Mouse (Mus musculus): ENCODE results near the gene Dhx40. TPM values are rescaled to one million over a fixed set of nuclear protein-coding genes. Genes with fewer than 3 reads are reported as not detected.
A peak's percentile ranks its signal among the peaks of the same experiment; 100 is the strongest.
"Not testable (repeated sequence)": the region's sequence is repeated elsewhere in the genome, so short reads cannot be mapped to it uniquely, and the experiment has no call there.

Dhx40 gene
- polyA plus RNA-seq, 1 experiment from 2014 or later, result 19.7 TPM

DNA sequence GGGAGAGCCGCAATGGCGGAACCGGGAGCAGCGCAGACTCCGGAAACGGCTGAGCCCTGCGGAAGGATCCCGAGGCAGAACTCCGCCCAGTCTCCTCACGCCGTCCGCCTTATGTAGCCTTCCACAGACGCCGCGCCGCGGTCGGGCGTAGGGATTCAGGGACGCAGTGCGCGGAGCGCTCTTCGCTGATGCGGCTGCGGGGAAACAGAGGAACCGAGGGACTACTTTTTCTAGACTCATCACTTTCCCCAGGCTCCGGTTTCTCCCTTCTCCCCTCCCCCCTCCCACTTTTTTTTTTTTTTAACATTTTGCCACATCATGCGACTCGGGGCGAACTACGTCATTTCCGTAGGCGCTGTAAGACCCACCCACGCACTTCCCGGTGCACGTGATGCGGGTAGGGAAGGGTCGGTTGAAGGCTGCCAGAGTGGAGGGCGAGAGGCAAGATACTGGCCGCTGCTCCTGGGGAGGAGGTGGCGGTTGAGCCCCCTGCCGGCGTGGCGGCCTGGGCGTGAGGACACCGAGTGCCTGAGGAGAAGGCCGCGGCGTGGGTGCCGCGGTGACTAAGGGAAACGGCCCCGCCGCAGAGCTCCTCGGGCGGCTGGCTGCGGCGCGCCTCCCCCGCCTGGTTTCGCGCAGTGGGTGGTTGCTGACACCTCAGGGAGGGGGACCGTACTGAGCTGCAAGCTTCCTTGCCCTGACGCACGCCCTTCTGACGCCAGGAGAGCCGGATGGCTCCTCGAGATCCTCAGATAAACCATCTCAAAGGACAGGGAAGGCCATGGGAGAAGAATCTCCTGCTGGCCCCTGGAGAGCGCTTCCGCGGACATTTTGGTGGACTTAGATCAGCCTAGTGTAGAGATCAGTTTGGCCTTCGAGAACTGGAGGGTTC is 49.8 kb downstream of the Dhx40 start, which contains the start of gene Cltc:
TSS of gene Cltc (minus strand) at position 86 of the 892 bp plus-strand sequence.
- peaks cover 5% of the 10 kb centered on the region for H3K36me3 ChIP-seq
- H3K9me3 ChIP-seq, result no peaks in the 10 kb centered on the region
- DNase-seq (ENCODE audit: low spot score), result peak; percentile 98
- peak within 1 kb of the TSS; percentile 88 for H3K4me3 ChIP-seq
- H3K27me3 ChIP-seq (ENCODE audit: insufficient read depth, poor library complexity, severe bottlenecking), result no peaks in the 10 kb centered on the region
- under 1% methylated on average over 73 of the region's 73 CpGs for WGBS
- H3K4me1 ChIP-seq, result peaks cover 21% of the 10 kb centered on the region
- H3K27ac ChIP-seq, result peak within 1 kb of the TSS; percentile 98

GRCm38 (mm10) chr11:86757142-86757479 is 50.4 kb downstream of the Dhx40 start:
- under 1% methylated on average over 18 of the region's 18 CpGs for WGBS
- Histone ChIP-seq H3K4me1 (peaks cover 21% of the 10 kb centered on the region), H3K36me3 (peaks cover 7% of the 10 kb centered on the region), H3K27ac (peak overlapping the region; percentile 98), H3K4me3 (peak overlapping the region; percentile 88), H3K27me3 (ENCODE audit: insufficient read depth, poor library complexity, severe bottlenecking) (no peaks in the 10 kb centered on the region), H3K9me3 (no peaks in the 10 kb centered on the region)
- no peak for DNase-seq (ENCODE audit: low spot score)

DNA sequence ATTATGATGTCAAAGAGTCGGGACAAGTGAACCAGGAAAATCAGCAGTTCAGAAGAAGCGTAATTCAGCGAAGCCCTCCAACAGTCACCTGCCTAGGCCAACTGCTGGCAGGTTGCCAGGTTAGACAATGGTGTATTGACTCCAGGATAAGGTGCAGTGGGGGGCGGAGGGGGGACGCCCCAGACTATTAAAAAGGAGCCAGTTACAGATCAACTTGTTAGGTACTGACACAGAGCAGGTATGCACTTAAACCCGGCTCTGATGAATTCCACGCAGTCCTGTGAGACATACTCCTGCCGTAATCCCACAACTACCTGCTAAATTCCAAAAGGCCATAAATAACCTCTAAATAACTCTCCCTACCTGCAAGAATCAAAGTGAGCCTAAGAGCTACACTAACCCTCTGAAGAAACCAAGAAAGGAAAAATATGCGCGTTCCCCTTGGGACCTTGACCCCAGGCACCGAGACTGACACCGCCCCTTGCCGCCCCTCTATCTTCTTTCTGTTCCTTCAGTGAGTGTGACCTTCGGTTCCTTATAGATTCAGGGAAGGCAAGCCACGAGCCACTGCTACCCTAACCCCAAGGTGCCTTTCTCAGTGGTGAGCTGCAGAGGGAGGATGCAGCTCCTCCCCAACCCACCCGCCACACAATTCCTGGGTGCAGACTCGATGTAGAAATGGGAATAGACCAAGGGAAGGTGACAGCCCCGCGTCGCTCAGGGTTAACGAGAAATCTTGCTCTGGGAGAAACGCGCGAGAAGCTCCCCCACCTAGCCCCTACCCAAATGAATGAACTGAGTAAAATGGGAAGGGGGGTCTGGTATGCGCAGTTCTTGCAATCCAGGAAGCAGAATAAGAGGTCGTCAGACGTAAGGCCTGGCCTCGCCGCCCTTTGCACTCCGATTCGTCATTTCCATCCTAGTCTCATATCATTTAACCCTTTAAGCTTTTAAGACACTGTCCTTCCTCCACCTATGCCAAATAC is 51.1 kb downstream of the Dhx40 start:
- H3K27ac ChIP-seq, result peak overlapping the region; percentile 98
- peaks cover 9% of the 10 kb centered on the region for H3K36me3 ChIP-seq
- peaks cover 21% of the 10 kb centered on the region for H3K4me1 ChIP-seq
- H3K4me3 ChIP-seq, result peak overlapping the region; percentile 88
- no peak for DNase-seq (ENCODE audit: low spot score)
- 3% methylated on average over 31 of the region's 31 CpGs for WGBS
- no peaks in the 10 kb centered on the region for H3K9me3 ChIP-seq
- no peaks in the 10 kb centered on the region for H3K27me3 ChIP-seq (ENCODE audit: insufficient read depth, poor library complexity, severe bottlenecking)

DNA sequence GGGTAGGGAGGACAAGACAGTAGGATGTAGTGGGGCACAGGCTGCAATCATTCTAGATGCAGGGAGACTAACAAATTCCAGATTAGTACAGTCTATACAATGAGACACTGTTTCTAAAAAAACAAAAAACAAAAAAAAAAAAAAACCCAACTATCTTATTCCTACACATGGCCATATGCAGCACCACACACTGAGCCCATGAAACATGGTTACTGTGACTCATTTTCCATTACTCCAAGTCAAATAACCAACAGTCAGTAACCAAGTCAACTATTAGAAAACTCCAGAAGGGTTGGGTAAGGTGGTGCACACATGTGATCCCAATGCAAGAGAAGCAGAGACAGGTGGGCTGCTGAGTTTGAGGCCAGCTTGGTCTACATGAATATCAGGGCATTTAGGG is 55.1 kb downstream of the Dhx40 start:
- Histone ChIP-seq H3K27ac (no peak overlapping the region), H3K27me3 (ENCODE audit: insufficient read depth, poor library complexity, severe bottlenecking) (no peaks in the 10 kb centered on the region), H3K4me3 (no peak overlapping the region), H3K9me3 (no peaks in the 10 kb centered on the region), H3K36me3 (peaks cover 9% of the 10 kb centered on the region), H3K4me1 (peaks cover 28% of the 10 kb centered on the region)
- DNase-seq (ENCODE audit: low spot score), result no peak

GRCm38 (mm10) chr11:86751010-86751409 is 56.5 kb downstream of the Dhx40 start:
- H3K36me3 ChIP-seq, result peaks cover 9% of the 10 kb centered on the region
- no peak overlapping the region for H3K27ac ChIP-seq
- no peaks in the 10 kb centered on the region for H3K27me3 ChIP-seq (ENCODE audit: insufficient read depth, poor library complexity, severe bottlenecking)
- WGBS, result 92% methylated on average over 1 of the region's 1 CpGs
- H3K9me3 ChIP-seq, result no peaks in the 10 kb centered on the region
- no peak for DNase-seq (ENCODE audit: low spot score)
- H3K4me1 ChIP-seq, result peaks cover 25% of the 10 kb centered on the region
- no peak overlapping the region for H3K4me3 ChIP-seq

DNA sequence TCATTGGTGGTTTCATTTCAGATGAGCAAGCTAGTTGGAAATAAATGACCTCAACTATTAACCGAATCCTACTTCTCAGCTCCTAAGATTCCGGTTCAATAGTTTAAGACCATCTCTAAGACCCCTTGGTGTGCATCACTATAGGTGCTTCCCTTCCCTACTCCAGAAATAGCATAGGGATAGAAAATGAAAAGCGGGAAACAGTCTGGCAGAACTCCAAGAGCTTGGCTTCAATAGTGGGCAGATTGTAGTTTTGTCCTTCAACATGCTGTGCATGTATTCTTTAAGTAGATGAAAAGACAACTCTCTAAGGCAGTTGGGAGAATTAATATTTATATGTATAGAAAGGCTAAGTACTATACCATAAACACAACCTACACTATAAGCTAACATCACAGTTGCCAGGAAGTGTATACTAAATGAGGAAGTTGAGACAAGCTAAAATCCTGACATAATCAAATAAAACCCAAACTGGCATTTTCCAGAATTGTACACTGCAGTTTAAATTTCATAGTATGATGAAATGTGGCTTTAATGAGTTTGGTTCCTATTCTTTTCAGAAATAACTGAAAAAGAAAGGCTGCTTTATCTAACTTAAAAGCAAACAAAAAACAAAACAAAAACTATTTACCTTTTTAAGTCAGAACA is 57.6 kb downstream of the Dhx40 start:
- H3K9me3 ChIP-seq, result no peaks in the 10 kb centered on the region
- H3K4me3 ChIP-seq, result no peak overlapping the region
- peaks cover 9% of the 10 kb centered on the region for H3K36me3 ChIP-seq
- H3K27me3 ChIP-seq (ENCODE audit: insufficient read depth, poor library complexity, severe bottlenecking), result no peaks in the 10 kb centered on the region
- H3K4me1 ChIP-seq, result peaks cover 28% of the 10 kb centered on the region
- no peak for DNase-seq (ENCODE audit: low spot score)
- H3K27ac ChIP-seq, result no peak overlapping the region
- 78% methylated on average over 3 of the region's 3 CpGs for WGBS

- Histone ChIP-seq H3K9me3 (no peaks in the 10 kb centered on the region), H3K27me3 (ENCODE audit: insufficient read depth, poor library complexity, severe bottlenecking) (no peaks in the 10 kb centered on the region), H3K4me1 (peaks cover 36% of the 10 kb centered on the region), H3K27ac (no peak overlapping the region), H3K36me3 (no peaks in the 10 kb centered on the region), H3K4me3 (no peak overlapping the region)
- 74% methylated on average over 3 of the region's 3 CpGs for WGBS
- no peak for DNase-seq (ENCODE audit: low spot score)
Observed at GRCm38 (mm10) chr11:86745634-86746404, 61.7 kb downstream of the Dhx40 start.

- H3K27me3 ChIP-seq (ENCODE audit: insufficient read depth, poor library complexity, severe bottlenecking), result no peaks in the 10 kb centered on the region
- no peaks in the 10 kb centered on the region for H3K36me3 ChIP-seq
- DNase-seq (ENCODE audit: low spot score), result peak; percentile 89
- no peaks in the 10 kb centered on the region for H3K9me3 ChIP-seq
- H3K27ac ChIP-seq, result peak overlapping the region; percentile 56; the same call in 1 of the 2 replicates
- H3K4me1 ChIP-seq, result peaks cover 27% of the 10 kb centered on the region
- WGBS, result 5% methylated on average over 2 of the region's 2 CpGs
- H3K4me3 ChIP-seq, result 0 out of 2 replicates have a peak overlapping the region, but pooled peaks have one; percentile 4
Observed at GRCm38 (mm10) chr11:86742605-86743004, 64.9 kb downstream of the Dhx40 start.

GRCm38 (mm10) chr11:86741505-86741904 is 66.0 kb downstream of the Dhx40 start:
- peaks cover 27% of the 10 kb centered on the region for H3K4me1 ChIP-seq
- H3K27me3 ChIP-seq (ENCODE audit: insufficient read depth, poor library complexity, severe bottlenecking), result no peaks in the 10 kb centered on the region
- DNase-seq (ENCODE audit: low spot score), result no peak
- WGBS, result 91% methylated on average over 5 of the region's 5 CpGs
- H3K9me3 ChIP-seq, result no peaks in the 10 kb centered on the region
- 0 out of 2 replicates have a peak, but pooled peaks cover under 1% of the 10 kb centered on the region for H3K36me3 ChIP-seq
- no peak overlapping the region for H3K4me3 ChIP-seq
- H3K27ac ChIP-seq, result 0 out of 2 replicates have a peak overlapping the region, but pooled peaks have one; percentile 22

GRCm38 (mm10) chr11:86739470-86739869 is 68.1 kb downstream of the Dhx40 start:
- Histone ChIP-seq H3K27ac (no peak overlapping the region), H3K9me3 (no peaks in the 10 kb centered on the region), H3K4me1 (peaks cover 18% of the 10 kb centered on the region), H3K27me3 (ENCODE audit: insufficient read depth, poor library complexity, severe bottlenecking) (no peaks in the 10 kb centered on the region), H3K4me3 (no peak overlapping the region), H3K36me3 (peaks cover 11% of the 10 kb centered on the region)
- WGBS, result 75% methylated on average over 2 of the region's 2 CpGs
- no peak for DNase-seq (ENCODE audit: low spot score)

GRCm38 (mm10) chr11:86738956-86739355 is 68.6 kb downstream of the Dhx40 start:
- DNase-seq (ENCODE audit: low spot score), result no peak
- no peak overlapping the region for H3K4me3 ChIP-seq
- H3K27ac ChIP-seq, result no peak overlapping the region
- WGBS, result 84% methylated on average over 1 of the region's 1 CpGs
- no peaks in the 10 kb centered on the region for H3K27me3 ChIP-seq (ENCODE audit: insufficient read depth, poor library complexity, severe bottlenecking)
- peaks cover 12% of the 10 kb centered on the region for H3K36me3 ChIP-seq
- no peaks in the 10 kb centered on the region for H3K9me3 ChIP-seq
- H3K4me1 ChIP-seq, result peaks cover 19% of the 10 kb centered on the region

GRCm38 (mm10) chr11:86738308-86738707 is 69.2 kb downstream of the Dhx40 start:
- H3K36me3 ChIP-seq, result peaks cover 16% of the 10 kb centered on the region
- H3K9me3 ChIP-seq; H3K27ac ChIP-seq; H3K4me3 ChIP-seq; DNase-seq (ENCODE audit: low spot score); H3K27me3 ChIP-seq (ENCODE audit: insufficient read depth, poor library complexity, severe bottlenecking): not testable (repeated sequence)
- H3K4me1 ChIP-seq, result peaks cover 12% of the 10 kb centered on the region; the same call in 1 of the 2 replicates
- WGBS, result 90% methylated on average over 1 of the region's 1 CpGs

Data from heart, embryonic 10.5 days (tissue).